Mouse (Mus musculus) cerebellum, postnatal 4 days (tissue): ENCODE measurements around the gene Brd2.

Experiments
- DNase-seq, 2 experiments: peaks; one replicate each; pipeline ENCODE4 v3.0.0; 2022; ENCODE audit warnings: low spot score in 2 of 2, mixed read lengths in 1 of 2

Brd2 gene

GRCm38 (mm10) chr17:34116736-34117370 is 5.6 kb downstream of the Brd2 start:
- no peak for DNase-seq

- DNase-seq = no peak
Observed at GRCm38 (mm10) chr17:34114114-34114513, 8.3 kb downstream of the Brd2 start.

- no peak for DNase-seq
Observed at GRCm38 (mm10) chr17:34110309-34110708, 12.1 kb downstream of the Brd2 start.

GRCm38 (mm10) chr17:34109806-34110195 is 12.6 kb downstream of the Brd2 start:
- DNase-seq = no peak

- DNase-seq = no peak
Observed at GRCm38 (mm10) chr17:34109038-34109805, 13.2 kb downstream of the Brd2 start.

- DNase-seq = no peak
Observed at GRCm38 (mm10) chr17:34108460-34108859, 14.0 kb downstream of the Brd2 start.

- DNase-seq = no peak
Observed at GRCm38 (mm10) chr17:34107109-34107867, 15.1 kb downstream of the Brd2 start.

- DNase-seq = no peak
Observed at GRCm38 (mm10) chr17:34106555-34106954, 15.9 kb downstream of the Brd2 start.

GRCm38 (mm10) chr17:34104804-34105203 is 17.6 kb downstream of the Brd2 start:
- DNase-seq = no peak

- no peak for DNase-seq
Observed at GRCm38 (mm10) chr17:34102831-34103230, 19.6 kb downstream of the Brd2 start.

- peak; percentile 92 to 95 for DNase-seq
Observed at GRCm38 (mm10) chr17:34101604-34102032, 20.8 kb downstream of the Brd2 start.

- no peak for DNase-seq
Observed at GRCm38 (mm10) chr17:34101185-34101584, 21.2 kb downstream of the Brd2 start.

GRCm38 (mm10) chr17:34099531-34099930 is 22.9 kb downstream of the Brd2 start:
- DNase-seq = no peak

GRCm38 (mm10) chr17:34098709-34099479 is 23.5 kb downstream of the Brd2 start:
- DNase-seq = no peak

- DNase-seq = no peak
Observed at GRCm38 (mm10) chr17:34097272-34097671, 25.2 kb downstream of the Brd2 start.

- no peak for DNase-seq
Observed at GRCm38 (mm10) chr17:34096497-34097010, 25.9 kb downstream of the Brd2 start.

- no peak for DNase-seq
Observed at GRCm38 (mm10) chr17:34094283-34095035, 28.0 kb downstream of the Brd2 start.

GRCm38 (mm10) chr17:34093199-34093874 is 29.1 kb downstream of the Brd2 start:
- DNase-seq = no peak

- no peak for DNase-seq
Observed at GRCm38 (mm10) chr17:34092197-34092875, 30.1 kb downstream of the Brd2 start, which contains the start of gene H2-Oa. TSS of gene H2-Oa (plus strand) at chr17:34092340.
